Mouse (Mus musculus) stomach, embryonic 15.5 days (tissue): ENCODE measurements around the gene Tmem129. TPM values are rescaled to one million over a fixed set of nuclear protein-coding genes. Genes with fewer than 3 reads are reported as not detected.

Experiments used
- ATAC-seq: fragments of 200-750 bp; cut with Nextera tagmentation; 2 replicates; pipeline ENCODE4 v1.8.0; 2017; ENCODE audit warnings: low read depth, moderate number of reproducible peaks, moderate TSS enrichment; ENCODE audit not compliant: insufficient read depth, low FRiP score
- H3K27ac ChIP-seq: fragments of 300-500 bp; sonication (generic); 2 replicates; pipeline ENCODE4 v1.5.1; 2015; ENCODE audit warnings: mild to moderate bottlenecking, inconsistent platforms
- H3K27me3 ChIP-seq: fragments of 300-500 bp; sonication (generic); replicated peaks from 2 replicates; pipeline ENCODE4 v1.6.1; 2015; ENCODE audit warnings: inconsistent platforms
- H3K36me3 ChIP-seq: fragments of 300-500 bp; sonication (generic); 2 replicates; pipeline ENCODE4 v1.6.1; 2015; ENCODE audit warnings: inconsistent platforms
- H3K4me1 ChIP-seq: fragments of 300-500 bp; sonication (generic); 2 replicates; pipeline ENCODE4 v1.6.1; 2015; ENCODE audit warnings: inconsistent platforms
- H3K4me2 ChIP-seq: fragments of 300-500 bp; sonication (generic); 2 replicates; pipeline ENCODE4 v1.6.1; 2015; ENCODE audit warnings: mild to moderate bottlenecking, inconsistent platforms
- H3K4me3 ChIP-seq: fragments of 300-500 bp; sonication (generic); replicated peaks from 2 replicates; pipeline ENCODE4 v1.5.1; 2015; ENCODE audit warnings: inconsistent platforms
- H3K9ac ChIP-seq: fragments of 300-500 bp; sonication (generic); 2 replicates; pipeline ENCODE4 v1.6.1; 2015; ENCODE audit warnings: inconsistent platforms
- H3K9me3 ChIP-seq: fragments of 300-500 bp; sonication (generic); 2 replicates; pipeline ENCODE4 v1.6.1; 2016; ENCODE audit warnings: inconsistent platforms
- WGBS: fragments of 180-500 bp; shearing (Covaris S2); methylation state at CpG from one replicate; pipeline ENCODE4 v1.1.7; 2015; 5-methylcytosine and 5-hydroxymethylcytosine counted together
- polyA plus RNA-seq: library from polyadenylated mRNA; unstranded; fragments of >200 nt; fragmentation: Nextera tagmentation; extraction: Ambion mirVana; gene quantifications from 2 replicates; pipeline ENCODE4 v1.2.1, GENCODE M21; 2015

Tmem129 gene
- polyA plus RNA-seq, 1 experiment from 2014 or later = 35.6 TPM

GRCm38 (mm10) chr5:33605314-33605713 is 52.9 kb downstream of the Tmem129 start:
- ATAC-seq = no peak
- Histone ChIP-seq H3K4me3 (no peak overlapping the region), H3K4me2 (no peak overlapping the region), H3K27me3 (no peaks in the 10 kb centered on the region), H3K9me3 (no peaks in the 10 kb centered on the region), H3K27ac (no peak overlapping the region), H3K36me3 (peaks cover 24% of the 10 kb centered on the region), H3K4me1 (no peaks in the 10 kb centered on the region), H3K9ac (no peak overlapping the region)
- WGBS = 82% methylated on average over 5 of the region's 5 CpGs

Other genes starting within 250 kb of the Tmem129 start
- not detected in 2 replicates for gene Nkx1-1, start 224.4 kb downstream of the Tmem129 start, polyA plus RNA-seq
- gene Fam53a, start 28.8 kb downstream of the Tmem129 start, polyA plus RNA-seq = 52.9 and 53.9 TPM in 2 replicates
- gene Gm9903, start 28.5 kb downstream of the Tmem129 start, polyA plus RNA-seq = 0.17 and 0.58 TPM in 2 replicates
- gene Slbp, start 5.8 kb downstream of the Tmem129 start, polyA plus RNA-seq = 208 and 215 TPM in 2 replicates
- 155 and 165 TPM in 2 replicates for gene Tacc3, start 288 bp downstream of the Tmem129 start, polyA plus RNA-seq
- 25.3 and 29.2 TPM in 2 replicates for gene Fgfr3, start 63.3 kb upstream of the Tmem129 start, polyA plus RNA-seq
- 44.3 and 44.7 TPM in 2 replicates for gene Letm1, start 124.4 kb upstream of the Tmem129 start, polyA plus RNA-seq
- gene Nsd2, start 162.3 kb upstream of the Tmem129 start, polyA plus RNA-seq = 37.3 and 37.9 TPM in 2 replicates